Mouse (Mus musculus) neural tube, embryonic 12.5 days (tissue): ENCODE measurements at regions not wholly inside any gene's neighbourhood (a gene's known extent, or its start where the extent isn't known, plus 50 kb on each side); places are given as distances from the start of the nearest gene placed in this dataset.

ENCODE experiments used
- ATAC-seq: fragments of 200-750 bp; cut with Nextera tagmentation; 2 replicates; pipeline ENCODE4 v1.8.0; 2017; ENCODE audit warnings: low read depth, mild to moderate bottlenecking, moderate TSS enrichment, moderate library complexity; ENCODE audit not compliant: low FRiP score
- H3K27ac ChIP-seq: fragments of 300-500 bp; sonication (generic); 2 replicates; pipeline ENCODE4 v1.5.1; 2016
- H3K27me3 ChIP-seq: fragments of 300-500 bp; sonication (generic); replicated peaks from 2 replicates; pipeline ENCODE4 v1.6.1; 2016; ENCODE audit warnings: mild to moderate bottlenecking
- H3K36me3 ChIP-seq: fragments of 300-500 bp; sonication (generic); 2 replicates; pipeline ENCODE4 v1.6.1; 2016; ENCODE audit warnings: mild to moderate bottlenecking
- H3K4me1 ChIP-seq: fragments of 300-500 bp; sonication (generic); 2 replicates; pipeline ENCODE4 v1.6.1; 2016
- H3K4me2 ChIP-seq: fragments of 300-500 bp; sonication (generic); replicated peaks from 2 replicates; pipeline ENCODE4 v1.6.1; 2016; ENCODE audit warnings: mild to moderate bottlenecking
- H3K4me3 ChIP-seq: fragments of 300-500 bp; sonication (generic); 2 replicates; pipeline ENCODE4 v1.5.1; 2016
- H3K9ac ChIP-seq: fragments of 300-500 bp; sonication (generic); 2 replicates; pipeline ENCODE4 v1.6.1; 2016; ENCODE audit warnings: mild to moderate bottlenecking
- H3K9me3 ChIP-seq: fragments of 300-500 bp; sonication (generic); 2 replicates; pipeline ENCODE4 v1.6.1; 2016; ENCODE audit warnings: mild to moderate bottlenecking
- WGBS: fragments of 180-500 bp; shearing (Covaris S2); methylation state at CpG from one replicate; pipeline ENCODE4 v1.1.7; 2016; 5-methylcytosine and 5-hydroxymethylcytosine counted together

DNA sequence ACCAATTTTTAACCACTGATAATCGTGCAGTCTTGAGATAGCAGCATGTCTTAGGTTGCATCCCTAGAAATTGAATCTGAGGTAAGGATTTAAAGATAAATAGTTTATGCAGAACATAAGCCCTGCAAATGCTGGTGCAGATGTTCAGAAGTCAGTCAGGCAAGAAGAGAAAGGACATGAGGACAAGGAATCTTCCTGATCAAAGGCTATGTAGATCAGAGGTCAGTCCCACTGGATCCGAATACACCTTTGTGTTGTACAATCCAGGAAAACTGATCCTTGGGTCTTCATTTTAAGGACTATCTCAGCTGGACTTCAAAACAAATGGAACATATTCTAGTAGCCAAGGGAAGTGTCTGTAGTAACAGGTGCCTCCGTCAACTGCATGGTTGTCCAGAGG lies 121.7 kb upstream of the Mpped2 start:
- no peak overlapping the region for H3K4me2 ChIP-seq
- H3K27me3 ChIP-seq = no peaks in the 10 kb centered on the region
- WGBS = 92% methylated on average over 3 of the region's 3 CpGs
- ATAC-seq = no peak
- H3K27ac ChIP-seq = no peak overlapping the region
- H3K9ac ChIP-seq = no peak overlapping the region
- no peaks in the 10 kb centered on the region for H3K4me1 ChIP-seq
- no peaks in the 10 kb centered on the region for H3K36me3 ChIP-seq
- no peaks in the 10 kb centered on the region for H3K9me3 ChIP-seq
- H3K4me3 ChIP-seq = no peak overlapping the region

DNA sequence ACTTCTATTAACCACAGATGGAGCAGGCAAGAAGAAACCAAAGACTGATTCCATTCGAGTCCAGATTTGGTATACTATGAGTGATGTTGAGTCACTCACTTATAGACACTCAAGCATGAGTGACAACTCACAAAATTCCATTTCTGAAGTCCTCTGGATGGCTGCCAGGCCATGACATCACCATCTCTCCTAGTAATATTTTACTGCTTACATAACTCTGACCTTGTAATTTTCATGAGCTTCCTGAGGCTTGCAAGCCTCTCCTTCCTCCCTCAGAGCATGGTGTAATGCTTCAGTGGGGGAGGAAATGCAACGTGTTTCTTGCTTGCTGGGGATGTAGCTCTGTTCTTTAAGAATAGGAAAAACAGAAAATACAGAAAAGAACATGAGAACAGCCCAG lies 121.2 kb upstream of the Mpped2 start:
- Histone ChIP-seq H3K9ac (no peak overlapping the region), H3K4me1 (no peaks in the 10 kb centered on the region), H3K36me3 (no peaks in the 10 kb centered on the region), H3K27ac (no peak overlapping the region), H3K9me3 (no peaks in the 10 kb centered on the region), H3K4me3 (no peak overlapping the region), H3K4me2 (no peak overlapping the region), H3K27me3 (no peaks in the 10 kb centered on the region)
- 74% methylated on average over 2 of the region's 2 CpGs for WGBS
- no peak for ATAC-seq

- 48% methylated on average over 4 of the region's 4 CpGs for WGBS
- no peak overlapping the region for H3K27ac ChIP-seq
- H3K4me1 ChIP-seq = no peaks in the 10 kb centered on the region
- no peak for ATAC-seq
- no peaks in the 10 kb centered on the region for H3K27me3 ChIP-seq
- no peak overlapping the region for H3K4me2 ChIP-seq
- H3K36me3 ChIP-seq = no peaks in the 10 kb centered on the region
- H3K9ac ChIP-seq = no peak overlapping the region
- no peaks in the 10 kb centered on the region for H3K9me3 ChIP-seq
- no peak overlapping the region for H3K4me3 ChIP-seq
These were observed 116.2 kb upstream of the Mpped2 start for GRCm38 (mm10) chr2:106576746-106577323.

DNA sequence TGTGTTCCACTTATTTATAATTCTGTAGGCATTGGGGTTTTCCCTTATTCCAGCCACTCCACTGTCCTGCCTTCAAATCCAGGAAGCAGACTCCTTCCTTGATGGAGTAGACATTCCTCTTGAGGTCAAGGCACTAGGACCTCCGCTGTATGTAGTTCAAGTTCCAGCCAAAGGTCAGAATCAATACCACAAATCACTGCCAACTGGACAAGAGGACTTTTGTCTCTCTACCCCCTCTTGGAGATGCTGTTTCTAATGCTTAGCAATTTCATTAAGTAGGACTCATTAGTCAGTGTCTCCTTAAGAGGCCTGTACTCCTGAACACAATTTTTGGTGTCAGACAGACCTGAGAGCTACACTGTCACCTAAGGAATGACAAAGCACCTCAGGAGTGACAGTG lies 115.0 kb upstream of the Mpped2 start:
- no peak overlapping the region for H3K9ac ChIP-seq

DNA sequence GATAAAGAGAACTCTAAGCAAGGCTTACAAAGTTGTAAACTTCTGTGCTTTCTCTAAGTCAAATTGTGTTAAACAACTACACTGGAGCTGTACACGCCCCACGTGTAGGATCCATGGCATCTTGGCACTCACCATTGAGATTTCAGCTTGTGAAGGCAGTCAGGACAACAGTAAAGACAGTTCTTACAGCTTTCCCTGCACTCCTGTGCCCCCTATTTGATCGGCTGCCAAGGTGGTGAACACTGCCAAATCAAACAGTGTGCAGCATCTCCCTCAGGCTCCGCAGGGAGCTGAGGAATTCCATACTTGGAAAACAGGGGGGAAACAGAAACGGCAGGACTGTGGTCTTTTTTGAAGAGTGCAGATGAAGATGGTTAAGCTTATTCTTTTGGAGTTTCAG lies 112.4 kb upstream of the Mpped2 start:
- H3K4me1 ChIP-seq = no peaks in the 10 kb centered on the region
- H3K27me3 ChIP-seq = no peaks in the 10 kb centered on the region
- no peaks in the 10 kb centered on the region for H3K36me3 ChIP-seq
- WGBS = 62% methylated on average over 5 of the region's 5 CpGs
- no peaks in the 10 kb centered on the region for H3K9me3 ChIP-seq
- H3K4me3 ChIP-seq = no peak overlapping the region
- no peak overlapping the region for H3K4me2 ChIP-seq
- ATAC-seq = no peak
- H3K27ac ChIP-seq = no peak overlapping the region
- H3K9ac ChIP-seq = no peak overlapping the region

More for the DNA sequence above, 115.0 kb upstream of the Mpped2 start:
- no peaks in the 10 kb centered on the region for H3K4me1 ChIP-seq
- no peaks in the 10 kb centered on the region for H3K27me3 ChIP-seq
- WGBS = 17% methylated on average over 1 of the region's 1 CpGs
- H3K9me3 ChIP-seq = no peaks in the 10 kb centered on the region
- H3K4me2 ChIP-seq = no peak overlapping the region
- H3K4me3 ChIP-seq = no peak overlapping the region
- ATAC-seq = no peak
- no peaks in the 10 kb centered on the region for H3K36me3 ChIP-seq
- no peak overlapping the region for H3K27ac ChIP-seq

- no peak overlapping the region for H3K9ac ChIP-seq
- WGBS = 86% methylated on average over 3 of the region's 3 CpGs
- H3K27ac ChIP-seq = no peak overlapping the region
- H3K4me2 ChIP-seq = no peak overlapping the region
- H3K36me3 ChIP-seq = no peaks in the 10 kb centered on the region
- no peaks in the 10 kb centered on the region for H3K27me3 ChIP-seq
- H3K9me3 ChIP-seq = no peaks in the 10 kb centered on the region
- no peak for ATAC-seq
- no peaks in the 10 kb centered on the region for H3K4me1 ChIP-seq
- H3K4me3 ChIP-seq = no peak overlapping the region
These were observed 71.8 kb upstream of the Mpped2 start for GRCm38 (mm10) chr2:106621251-106621650.

- WGBS = 87% methylated on average over 5 of the region's 5 CpGs
- Histone ChIP-seq H3K9me3 (no peaks in the 10 kb centered on the region), H3K9ac (no peak overlapping the region), H3K27me3 (no peaks in the 10 kb centered on the region), H3K36me3 (no peaks in the 10 kb centered on the region), H3K4me1 (no peaks in the 10 kb centered on the region), H3K4me3 (no peak overlapping the region), H3K27ac (no peak overlapping the region), H3K4me2 (no peak overlapping the region)
- no peak for ATAC-seq
These were observed 70.7 kb upstream of the Mpped2 start for GRCm38 (mm10) chr2:106622326-106622725.

DNA sequence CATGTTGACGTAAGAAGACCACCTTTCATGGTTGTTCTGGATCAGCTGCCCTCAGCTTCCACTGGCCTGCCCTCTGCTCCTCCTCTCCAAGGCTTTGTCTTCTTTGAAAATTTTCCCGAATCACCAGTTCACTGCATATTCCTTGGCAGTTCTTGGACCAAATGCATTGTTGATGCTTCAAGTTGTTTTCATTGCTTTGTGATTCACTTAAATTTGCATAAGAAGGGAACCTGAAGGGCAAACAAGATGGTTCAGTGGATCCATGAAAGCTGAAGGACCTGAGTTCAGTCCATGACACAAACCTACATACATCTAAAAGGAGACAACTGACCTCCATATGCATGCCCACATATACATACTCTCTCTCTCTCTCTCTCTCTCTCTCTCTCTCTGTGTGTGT lies 69.4 kb upstream of the Mpped2 start:
- no peak for ATAC-seq
- 81% methylated on average over 2 of the region's 2 CpGs for WGBS
- no peak overlapping the region for H3K4me3 ChIP-seq
- no peaks in the 10 kb centered on the region for H3K4me1 ChIP-seq
- no peak overlapping the region for H3K9ac ChIP-seq
- H3K27me3 ChIP-seq = no peaks in the 10 kb centered on the region
- H3K9me3 ChIP-seq = no peaks in the 10 kb centered on the region
- H3K4me2 ChIP-seq = no peak overlapping the region
- H3K36me3 ChIP-seq = no peaks in the 10 kb centered on the region
- H3K27ac ChIP-seq = no peak overlapping the region

DNA sequence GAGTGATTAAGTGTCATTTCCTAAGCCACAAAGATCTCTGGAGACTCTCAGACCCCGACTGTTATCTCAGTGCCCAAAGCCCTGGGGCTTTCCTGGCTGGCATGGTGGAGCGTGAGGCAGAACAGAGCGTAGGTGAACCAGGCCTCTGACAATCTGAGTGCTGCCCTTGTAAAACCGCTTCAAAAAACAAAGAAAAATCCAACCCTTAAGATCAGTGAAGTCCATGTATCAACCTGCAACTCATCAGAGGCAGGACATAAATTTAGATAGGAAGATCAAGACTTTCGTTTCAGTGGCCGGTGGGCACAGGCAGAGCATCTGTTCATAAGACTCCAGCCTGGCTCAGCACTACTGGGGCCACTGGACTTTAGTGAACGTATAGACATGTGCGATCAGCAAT lies 61.1 kb upstream of the Mpped2 start:
- no peak for ATAC-seq
- Histone ChIP-seq H3K4me3 (no peak overlapping the region), H3K4me2 (no peak overlapping the region), H3K27me3 (no peaks in the 10 kb centered on the region), H3K36me3 (no peaks in the 10 kb centered on the region), H3K9ac (no peak overlapping the region), H3K9me3 (no peaks in the 10 kb centered on the region), H3K27ac (no peak overlapping the region), H3K4me1 (no peaks in the 10 kb centered on the region)
- 87% methylated on average over 8 of the region's 8 CpGs for WGBS
